Mouse (Mus musculus): Measurements from ENCODE around the gene Dtd2. TPM values are rescaled to one million over a fixed set of nuclear protein-coding genes. Genes with fewer than 3 reads are reported as not detected.

The Dtd2 gene
- polyA plus RNA-seq, 1 experiment: 0.11 TPM

- Histone ChIP-seq H3K4me1 (ENCODE audit: control insufficient read depth) (peaks cover 17% of the 10 kb centered on the region), H3K9me3 (ENCODE audit: control insufficient read depth, low read length) (no peaks in the 10 kb centered on the region), H3K4me3 (replicated peaks) (no peak overlapping the region), H3K36me3 (ENCODE audit: control insufficient read depth) (peaks cover 42% of the 10 kb centered on the region), H3K27me3 (ENCODE audit: control insufficient read depth) (no peaks in the 10 kb centered on the region)
- no peak for TF ChIP-seq GATA1 (IDR thresholded peaks at IDR 0.05; ENCODE audit: low read length)
- TF ChIP-seq TAL1 (IDR thresholded peaks at IDR 0.05; ENCODE audit: low read length): no peak
Measured at GRCm38 (mm10) chr12:51995738-51996536, 10.4 kb downstream of the Dtd2 start.

- Histone ChIP-seq H3K36me3 (ENCODE audit: control insufficient read depth) (peaks cover 17% of the 10 kb centered on the region), H3K9me3 (ENCODE audit: control insufficient read depth, low read length) (no peaks in the 10 kb centered on the region), H3K4me1 (ENCODE audit: control insufficient read depth) (no peaks in the 10 kb centered on the region), H3K4me3 (replicated peaks) (no peak overlapping the region), H3K27me3 (ENCODE audit: control insufficient read depth) (no peaks in the 10 kb centered on the region)
- TF ChIP-seq GATA1 (IDR thresholded peaks at IDR 0.05; ENCODE audit: low read length): no peak
- no peak for TF ChIP-seq TAL1 (IDR thresholded peaks at IDR 0.05; ENCODE audit: low read length)
Measured at GRCm38 (mm10) chr12:51990629-51991028, 15.7 kb downstream of the Dtd2 start.

- H3K36me3 ChIP-seq (ENCODE audit: control insufficient read depth): peaks cover under 1% of the 10 kb centered on the region
- H3K4me3 ChIP-seq (replicated peaks): no peak overlapping the region
- no peaks in the 10 kb centered on the region for H3K9me3 ChIP-seq (ENCODE audit: control insufficient read depth, low read length)
- TF ChIP-seq GATA1 (IDR thresholded peaks at IDR 0.05; ENCODE audit: low read length) (no peak), TAL1 (IDR thresholded peaks at IDR 0.05; ENCODE audit: low read length) (no peak)
- no peaks in the 10 kb centered on the region for H3K4me1 ChIP-seq (ENCODE audit: control insufficient read depth)
- H3K27me3 ChIP-seq (ENCODE audit: control insufficient read depth): 0 out of 2 replicates have a peak, but pooled peaks cover 2% of the 10 kb centered on the region
Measured at GRCm38 (mm10) chr12:51988536-51988935, 17.8 kb downstream of the Dtd2 start.

GRCm38 (mm10) chr12:51985826-51986225, 20.5 kb downstream of the Dtd2 start:
- H3K4me3 ChIP-seq (replicated peaks): no peak overlapping the region
- H3K36me3 ChIP-seq (ENCODE audit: control insufficient read depth): no peaks in the 10 kb centered on the region
- H3K9me3 ChIP-seq (ENCODE audit: control insufficient read depth, low read length): no peaks in the 10 kb centered on the region
- H3K27me3 ChIP-seq (ENCODE audit: control insufficient read depth): 0 out of 2 replicates have a peak, but pooled peaks cover 2% of the 10 kb centered on the region
- TF ChIP-seq GATA1 (IDR thresholded peaks at IDR 0.05; ENCODE audit: low read length) (no peak), TAL1 (IDR thresholded peaks at IDR 0.05; ENCODE audit: low read length) (no peak)
- no peaks in the 10 kb centered on the region for H3K4me1 ChIP-seq (ENCODE audit: control insufficient read depth)

GRCm38 (mm10) chr12:51985163-51985748, 21.0 kb downstream of the Dtd2 start:
- Histone ChIP-seq H3K9me3 (ENCODE audit: control insufficient read depth, low read length) (no peaks in the 10 kb centered on the region), H3K27me3 (ENCODE audit: control insufficient read depth) (0 out of 2 replicates have a peak, but pooled peaks cover 2% of the 10 kb centered on the region), H3K4me1 (ENCODE audit: control insufficient read depth) (no peaks in the 10 kb centered on the region), H3K36me3 (ENCODE audit: control insufficient read depth) (no peaks in the 10 kb centered on the region), H3K4me3 (replicated peaks) (no peak overlapping the region)
- no peak for TF ChIP-seq TAL1 (IDR thresholded peaks at IDR 0.05; ENCODE audit: low read length)
- no peak for TF ChIP-seq GATA1 (IDR thresholded peaks at IDR 0.05; ENCODE audit: low read length)

GRCm38 (mm10) chr12:51983625-51984024, 22.7 kb downstream of the Dtd2 start:
- TF ChIP-seq GATA1 (IDR thresholded peaks at IDR 0.05; ENCODE audit: low read length) (no peak), TAL1 (IDR thresholded peaks at IDR 0.05; ENCODE audit: low read length) (no peak)
- H3K36me3 ChIP-seq (ENCODE audit: control insufficient read depth): no peaks in the 10 kb centered on the region
- 0 out of 2 replicates have a peak, but pooled peaks cover 2% of the 10 kb centered on the region for H3K27me3 ChIP-seq (ENCODE audit: control insufficient read depth)
- no peaks in the 10 kb centered on the region for H3K9me3 ChIP-seq (ENCODE audit: control insufficient read depth, low read length)
- no peaks in the 10 kb centered on the region for H3K4me1 ChIP-seq (ENCODE audit: control insufficient read depth)
- H3K4me3 ChIP-seq (replicated peaks): no peak overlapping the region

GRCm38 (mm10) chr12:51976531-51976930, 29.8 kb downstream of the Dtd2 start:
- no peak for TF ChIP-seq GATA1 (IDR thresholded peaks at IDR 0.05; ENCODE audit: low read length)
- no peak for TF ChIP-seq TAL1 (IDR thresholded peaks at IDR 0.05; ENCODE audit: low read length)
- peaks cover 6% of the 10 kb centered on the region for H3K4me1 ChIP-seq (ENCODE audit: control insufficient read depth)
- H3K9me3 ChIP-seq (ENCODE audit: control insufficient read depth, low read length): peaks cover 7% of the 10 kb centered on the region
- H3K27me3 ChIP-seq (ENCODE audit: control insufficient read depth): no peaks in the 10 kb centered on the region
- no peak overlapping the region for H3K4me3 ChIP-seq (replicated peaks)
- H3K36me3 ChIP-seq (ENCODE audit: control insufficient read depth): peaks cover 3% of the 10 kb centered on the region; the same call in 1 of the 2 replicates

GRCm38 (mm10) chr12:51974381-51974780, 31.9 kb downstream of the Dtd2 start:
- Histone ChIP-seq H3K27me3 (ENCODE audit: control insufficient read depth) (no peaks in the 10 kb centered on the region), H3K36me3 (ENCODE audit: control insufficient read depth) (peaks cover 3% of the 10 kb centered on the region; the same call in 1 of the 2 replicates), H3K9me3 (ENCODE audit: control insufficient read depth, low read length) (peaks cover 7% of the 10 kb centered on the region), H3K4me1 (ENCODE audit: control insufficient read depth) (peaks cover 17% of the 10 kb centered on the region), H3K4me3 (replicated peaks) (no peak overlapping the region)
- TF ChIP-seq TAL1 (IDR thresholded peaks at IDR 0.05; ENCODE audit: low read length) (no peak), GATA1 (IDR thresholded peaks at IDR 0.05; ENCODE audit: low read length) (no peak)
